Mouse (Mus musculus) testis, adult 2 months (tissue): Measurements from ENCODE around the gene Tmem151a.

Source experiments
- CTCF ChIP-seq: fragments of 200-500 bp; IDR thresholded peaks from 2 replicates; pipeline ENCODE4 v1.5.1; 2012; ENCODE audit warnings: low read depth, mild to moderate bottlenecking, inconsistent platforms, low read length, moderate library complexity; ENCODE audit not compliant: control insufficient read depth, insufficient read depth, insufficient replicate concordance
- POLR2A ChIP-seq: fragments of 200-500 bp; IDR thresholded peaks from 2 replicates; pipeline ENCODE4 v1.6.1; 2012; ENCODE audit warnings: low read depth, mild to moderate bottlenecking, inconsistent platforms, low read length, moderate library complexity; ENCODE audit not compliant: control insufficient read depth

- TF ChIP-seq CTCF (no peak), POLR2A (no peak)
Observed at GRCm38 (mm10) chr19:5069978-5070377, 15.4 kb downstream of the Tmem151a start.
